Mouse (Mus musculus) lung, postnatal 36 days (tissue): ENCODE data around the gene Antxr2.

Experiments
- DNase-seq: peaks from one replicate; pipeline ENCODE4 v3.0.0; 2022; ENCODE audit warnings: mixed read lengths

Gene Antxr2

DNA sequence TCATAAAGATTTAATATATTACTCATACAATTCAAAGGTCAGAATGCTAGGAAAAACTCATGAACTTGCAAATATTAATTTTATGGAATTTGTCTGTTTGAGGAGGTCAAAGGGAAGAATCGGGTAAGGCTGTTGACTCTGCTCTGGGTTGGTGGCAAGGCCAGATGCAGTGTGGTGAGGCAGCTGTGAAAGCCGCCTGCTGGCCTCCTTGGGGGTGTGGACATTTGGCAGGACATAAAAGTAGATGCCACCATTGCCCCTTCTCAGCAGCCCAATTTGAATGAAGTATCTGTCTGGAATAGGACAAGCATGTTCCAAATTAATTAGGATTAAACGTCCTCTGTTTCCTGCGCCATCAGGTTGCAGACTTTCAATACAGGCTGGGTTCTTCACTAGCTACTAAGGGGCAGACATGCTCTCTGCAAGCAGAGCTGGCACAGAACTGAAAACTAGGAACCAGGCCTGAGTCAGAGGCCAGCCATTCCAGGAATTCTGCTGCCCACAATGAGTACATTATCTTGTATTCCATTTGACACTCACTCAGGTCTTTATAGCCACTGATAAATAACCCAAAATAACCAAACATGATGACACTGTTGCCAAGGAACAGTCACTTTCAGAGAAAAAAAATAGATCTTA is 44.1 kb downstream of the Antxr2 start:
- peak; percentile 14 for DNase-seq

DNA sequence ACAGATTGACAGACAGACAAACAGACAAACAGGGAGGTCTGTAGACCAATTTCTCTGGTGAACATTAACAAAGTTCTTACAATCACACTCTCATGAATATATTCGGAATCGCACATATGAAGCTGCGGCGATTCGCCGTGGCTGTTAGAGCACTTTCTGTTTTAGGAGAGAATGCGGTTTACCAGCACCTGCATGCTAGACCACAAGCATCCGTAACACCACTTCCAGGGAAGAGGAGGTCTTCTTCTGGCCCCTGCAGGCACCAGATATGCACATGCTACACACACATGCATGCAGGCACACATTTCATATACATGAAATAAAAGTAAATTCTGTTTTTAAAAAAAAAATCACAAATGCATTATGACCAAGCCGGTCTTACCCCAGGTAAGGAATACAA is 47.5 kb downstream of the Antxr2 start:
- DNase-seq: no peak

DNA sequence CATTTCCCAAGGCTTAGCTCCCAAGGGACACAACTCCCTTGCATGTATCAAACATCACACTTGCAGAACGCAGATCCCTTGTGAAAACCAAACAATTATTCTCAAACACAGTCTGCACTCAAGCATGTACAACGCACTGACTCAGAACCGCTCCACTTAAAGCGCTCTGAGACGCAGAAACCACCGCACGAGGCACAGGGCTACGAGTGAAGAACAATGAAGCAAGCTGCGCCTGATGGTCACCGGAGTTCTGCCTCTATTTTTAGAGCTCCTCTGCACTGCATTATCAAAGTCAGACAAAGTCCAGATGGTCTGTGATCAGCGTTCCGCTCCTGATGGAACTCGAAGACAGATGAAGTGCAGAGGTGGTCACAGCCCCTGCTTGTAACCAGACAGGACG is 50.4 kb downstream of the Antxr2 start:
- peak; percentile 7 for DNase-seq

DNA sequence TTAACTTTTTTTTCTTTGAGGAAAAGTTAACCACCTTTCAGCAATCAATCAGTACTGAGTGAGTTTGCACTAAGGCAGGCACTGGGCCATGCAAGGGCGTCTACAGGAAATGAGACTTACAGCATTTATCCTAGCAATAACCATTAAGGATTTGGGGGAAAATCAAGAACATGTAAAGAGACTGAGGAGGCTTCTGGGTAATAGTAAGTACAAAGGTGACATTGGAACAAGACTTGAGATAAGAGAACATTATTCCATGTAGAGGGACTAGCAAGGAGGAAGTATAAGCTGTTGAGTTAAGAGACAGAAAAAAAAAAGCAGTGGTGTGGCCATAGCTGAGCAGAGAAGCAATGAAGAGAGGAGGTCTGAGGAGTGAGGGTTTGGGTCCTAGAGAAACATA is 57.5 kb downstream of the Antxr2 start:
- DNase-seq: no peak

DNA sequence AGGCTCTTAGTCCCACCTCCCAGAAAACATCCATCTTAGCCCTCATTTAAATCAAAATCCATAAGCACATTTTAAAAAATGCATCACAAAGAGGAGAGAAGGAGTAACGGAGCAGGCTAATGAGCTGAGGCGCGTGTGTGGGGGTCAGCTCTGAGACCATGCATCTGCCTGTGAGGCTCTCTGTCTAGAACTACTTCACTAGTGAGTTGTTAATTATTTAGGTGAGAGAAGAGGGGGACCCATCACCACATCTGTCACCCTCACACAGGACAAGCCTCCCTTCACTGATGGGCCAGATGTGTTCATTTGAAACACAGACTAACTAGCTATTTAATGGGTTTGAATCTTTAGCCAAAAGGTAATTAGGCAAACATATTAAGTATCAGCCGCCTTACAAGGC is 58.8 kb downstream of the Antxr2 start:
- DNase-seq: no peak

DNA sequence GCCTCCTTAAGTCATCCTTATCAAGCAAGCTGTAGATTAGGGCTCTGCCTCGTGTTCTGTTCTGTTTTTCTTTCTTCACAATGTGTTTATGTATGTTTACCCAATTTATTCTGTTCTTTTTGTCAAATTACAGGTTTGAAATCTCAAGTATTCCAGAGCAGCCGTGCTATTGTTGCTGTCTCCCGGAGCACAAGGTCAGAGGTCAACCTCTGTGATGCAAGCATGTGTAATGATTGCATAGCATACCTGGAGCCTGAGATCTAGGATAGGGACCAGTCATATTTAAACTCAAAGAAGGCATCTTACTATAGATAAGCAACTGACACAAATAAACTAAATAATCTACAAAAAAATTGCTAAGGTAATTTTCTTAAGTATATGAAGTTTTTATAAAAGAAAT is 59.6 kb downstream of the Antxr2 start:
- DNase-seq: no peak

DNA sequence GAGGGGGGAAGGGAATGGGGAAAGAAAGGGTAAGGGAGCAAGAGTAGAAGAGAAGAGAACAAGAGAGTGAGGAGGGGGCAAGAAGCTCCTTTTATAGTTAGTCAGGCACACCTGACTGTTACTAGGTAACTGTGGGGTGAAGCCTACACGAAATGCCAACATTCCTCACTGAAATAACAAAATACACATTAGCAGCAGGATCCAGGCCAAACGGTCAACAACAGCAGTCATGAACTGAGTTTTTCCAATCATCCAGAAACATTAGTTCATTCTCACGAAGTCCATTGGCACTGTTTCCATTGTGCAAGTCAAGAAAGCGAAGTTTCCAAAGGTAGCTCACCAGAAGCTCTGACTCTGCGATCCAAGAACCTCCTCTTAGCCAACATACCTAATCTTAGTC is 63.8 kb downstream of the Antxr2 start:
- DNase-seq: no peak

DNA sequence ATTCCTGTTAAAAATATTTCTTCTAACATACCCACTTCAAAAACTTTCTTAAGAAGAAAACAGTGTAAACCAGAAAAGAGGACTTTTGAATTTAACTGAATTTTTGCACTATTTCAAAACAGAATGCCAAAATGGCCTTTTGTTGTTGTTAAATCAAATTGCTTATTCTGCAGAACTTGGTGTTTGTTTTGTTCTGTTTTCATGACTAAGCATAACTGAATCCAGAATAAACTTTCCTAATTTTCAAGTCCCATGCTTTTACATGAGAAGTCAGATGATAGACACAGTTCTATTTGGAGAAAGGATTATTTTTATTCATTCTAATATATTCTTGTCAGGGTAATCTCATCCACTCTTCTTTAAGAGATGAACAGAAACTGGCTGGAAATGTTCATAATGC is 64.7 kb downstream of the Antxr2 start:
- no peak for DNase-seq

DNA sequence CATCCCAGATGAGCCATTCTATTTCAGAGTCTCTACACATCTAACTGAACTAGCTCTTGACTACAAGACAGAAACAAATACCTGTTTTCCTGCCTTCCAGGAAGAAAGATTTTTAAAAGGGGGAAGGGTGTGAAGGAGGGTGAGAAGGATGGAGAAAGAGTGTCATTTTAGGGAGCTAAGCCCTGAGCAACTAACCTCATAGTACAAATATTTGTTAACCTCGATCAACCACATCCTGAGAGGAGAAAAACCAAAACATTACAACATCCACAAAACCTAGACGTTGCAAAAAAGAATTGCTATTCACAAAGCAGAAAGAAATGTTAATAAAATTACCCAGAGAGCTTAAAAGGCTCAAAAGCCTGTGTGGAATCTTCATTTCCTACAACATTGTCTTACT is 66.4 kb downstream of the Antxr2 start:
- no peak for DNase-seq

DNA sequence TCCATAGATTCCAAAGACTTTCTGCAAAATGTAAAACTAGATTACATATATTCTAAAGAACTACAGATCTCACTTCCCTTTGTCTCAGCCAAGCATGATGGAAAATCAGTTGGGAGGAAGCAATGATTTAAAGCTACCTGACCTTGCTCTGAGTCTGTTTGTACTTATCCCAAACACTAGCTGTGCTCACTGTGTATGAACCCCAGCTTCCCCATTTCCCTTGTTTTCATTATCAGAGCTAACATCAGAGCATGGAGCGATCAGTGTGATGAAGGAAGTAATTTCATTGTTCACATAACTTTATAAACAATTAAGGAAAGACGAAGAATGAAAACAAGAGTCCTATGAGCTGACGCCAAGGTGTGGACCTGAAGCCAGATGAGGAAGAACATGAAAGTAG is 68.3 kb downstream of the Antxr2 start:
- DNase-seq: no peak

DNA sequence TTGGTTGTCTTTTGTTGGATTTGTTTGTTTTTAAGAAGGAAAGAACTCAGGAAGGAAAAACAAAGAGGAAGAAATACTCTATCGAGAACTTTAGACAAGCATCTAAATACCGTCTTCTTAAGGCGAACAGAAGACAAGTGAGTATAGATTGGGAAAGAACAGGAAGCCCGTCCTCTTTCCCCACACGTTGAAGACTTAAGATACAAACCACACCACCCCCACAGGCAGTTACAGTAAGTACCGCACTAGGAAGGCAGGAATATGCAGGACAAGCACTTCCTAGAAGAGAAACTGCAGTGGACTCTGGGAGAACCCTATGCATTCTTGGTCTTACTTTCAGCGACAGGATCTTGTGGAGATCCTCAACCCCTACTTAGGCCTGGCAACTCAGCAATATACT is 69.1 kb downstream of the Antxr2 start:
- DNase-seq: no peak

DNA sequence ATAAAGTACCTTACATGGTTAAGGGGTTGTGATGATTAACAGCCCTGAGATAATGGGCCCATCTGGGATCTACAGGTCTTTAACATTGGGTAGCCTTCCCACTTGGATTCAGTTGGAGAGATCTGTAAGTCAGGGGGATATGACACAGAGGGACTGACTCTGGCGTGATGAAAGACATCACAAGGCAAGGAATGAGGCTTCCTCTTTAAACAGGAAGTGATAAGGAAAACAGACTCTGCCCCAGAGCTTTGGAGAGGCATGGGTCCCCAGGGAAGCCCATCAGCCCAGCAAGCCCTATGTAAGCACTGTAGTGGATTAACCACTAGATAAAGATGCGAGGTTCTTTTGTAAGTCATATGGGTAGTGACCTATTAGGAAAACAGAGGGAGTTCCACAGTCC is 71.2 kb downstream of the Antxr2 start:
- no peak for DNase-seq

DNA sequence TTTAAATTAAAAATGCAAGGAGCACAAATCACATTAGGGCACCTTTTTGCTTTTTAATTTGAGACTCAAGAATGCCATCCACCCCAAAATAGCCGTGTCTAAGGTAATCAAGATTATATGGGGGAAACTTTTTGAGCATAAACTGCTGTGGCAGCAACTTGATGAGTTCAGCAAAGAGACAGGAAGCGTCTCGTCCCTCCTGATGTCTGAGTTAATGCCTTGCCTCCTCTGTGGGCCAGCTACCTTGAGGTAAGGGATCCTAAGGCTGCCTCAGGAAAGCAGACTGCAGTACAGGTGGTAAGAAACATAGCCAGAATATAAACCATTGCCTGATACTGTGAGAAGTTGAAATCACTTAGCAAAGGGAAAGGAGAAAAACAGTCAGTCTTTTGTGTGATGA is 71.8 kb downstream of the Antxr2 start:
- no peak for DNase-seq

DNA sequence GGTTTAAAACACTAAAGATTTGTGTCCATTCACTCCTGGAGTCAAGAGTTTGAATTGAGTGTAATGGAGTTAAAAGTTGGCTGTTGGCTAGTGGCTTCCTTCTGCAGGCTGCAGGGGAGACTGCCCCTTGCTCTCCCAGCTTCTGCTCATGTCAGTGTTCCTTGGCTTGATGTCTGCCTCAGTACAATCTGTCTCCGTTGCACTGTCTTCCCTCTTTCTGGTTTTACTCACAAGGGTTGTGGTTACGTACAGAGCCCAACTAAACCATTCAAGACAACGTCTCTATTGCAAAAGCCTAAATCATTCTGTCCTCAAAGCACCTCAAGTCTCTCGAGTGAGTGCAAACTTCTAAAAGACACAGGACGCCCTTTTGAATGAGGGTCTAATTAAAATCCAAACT is 73.3 kb downstream of the Antxr2 start:
- DNase-seq: no peak

DNA sequence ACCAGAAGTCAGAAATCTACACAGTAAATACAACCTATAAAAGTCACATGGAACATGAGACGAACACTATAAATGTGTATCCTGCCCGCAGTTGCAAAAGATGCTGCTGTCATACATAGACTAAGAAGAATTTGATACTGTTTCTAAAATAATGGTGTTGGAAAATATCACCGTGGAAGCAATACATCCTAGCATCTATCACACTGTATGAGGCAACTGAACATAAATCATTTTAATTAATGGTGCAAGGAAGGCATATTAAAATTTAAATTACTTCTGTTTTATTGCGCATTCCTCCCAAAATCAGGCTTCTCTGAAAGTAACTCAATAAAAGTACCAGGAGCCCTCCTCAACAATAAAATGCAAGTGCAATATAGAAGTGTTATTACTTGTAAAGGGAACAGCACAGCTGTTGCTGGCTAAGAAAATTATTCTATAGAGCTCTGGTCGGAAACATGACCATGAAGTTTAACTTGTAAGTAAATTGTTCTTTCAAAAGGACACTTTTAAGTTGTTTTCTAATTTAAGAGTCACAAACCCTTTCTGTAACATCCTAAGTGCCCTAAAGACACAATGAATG is 76.6 kb downstream of the Antxr2 start:
- no peak for DNase-seq

DNA sequence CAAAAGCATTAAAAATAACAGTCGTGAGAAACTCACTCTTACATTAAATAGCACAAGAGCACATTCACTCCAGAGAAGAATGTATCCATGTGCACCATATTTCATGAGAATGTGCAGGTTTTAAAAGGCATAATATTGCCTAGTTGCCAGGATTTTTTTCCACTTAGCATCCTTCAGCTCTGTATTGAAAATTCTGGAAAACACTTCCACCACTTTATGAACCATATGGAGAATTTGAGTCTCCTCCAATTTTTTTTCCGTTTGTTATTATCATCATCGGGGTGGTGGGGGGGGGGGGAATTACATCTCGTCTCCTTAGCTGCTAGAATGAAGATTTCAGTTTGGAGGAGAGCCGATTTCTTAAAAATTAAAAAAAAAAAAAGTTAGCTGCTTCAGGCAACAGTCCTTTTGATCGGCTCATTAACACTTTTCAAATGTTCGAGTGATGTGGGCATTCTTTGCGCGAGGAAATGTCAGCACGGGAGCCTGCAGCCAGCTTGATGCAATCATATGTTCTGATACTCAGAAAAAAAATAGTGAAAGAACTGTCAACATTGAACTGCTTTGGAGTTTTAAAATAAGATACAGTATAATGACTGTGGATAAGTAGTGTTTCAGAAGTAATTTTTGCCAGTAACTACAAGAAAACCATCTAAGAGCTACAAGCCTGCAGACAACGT is 77.5 kb downstream of the Antxr2 start:
- DNase-seq: no peak

DNA sequence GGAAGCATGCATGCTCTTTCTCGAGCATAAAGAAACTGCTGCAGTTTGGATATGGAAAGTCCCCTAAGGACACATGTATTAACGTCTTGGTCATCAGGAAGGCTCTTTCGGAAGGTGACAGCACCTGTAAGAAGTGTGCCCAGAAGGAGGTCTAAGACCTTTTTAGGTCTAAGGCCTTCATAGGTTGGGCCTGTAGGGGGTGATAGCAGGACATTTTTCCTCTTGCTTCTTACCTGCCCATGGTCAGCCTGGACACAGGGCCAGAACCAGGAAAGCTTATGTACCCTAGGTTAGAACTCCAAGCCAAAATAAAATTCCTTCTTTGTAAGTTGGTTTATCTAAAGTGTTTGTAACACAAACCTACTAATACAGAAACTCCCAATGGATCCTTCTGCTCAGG is 83.6 kb downstream of the Antxr2 start:
- peak; percentile 35 for DNase-seq

DNA sequence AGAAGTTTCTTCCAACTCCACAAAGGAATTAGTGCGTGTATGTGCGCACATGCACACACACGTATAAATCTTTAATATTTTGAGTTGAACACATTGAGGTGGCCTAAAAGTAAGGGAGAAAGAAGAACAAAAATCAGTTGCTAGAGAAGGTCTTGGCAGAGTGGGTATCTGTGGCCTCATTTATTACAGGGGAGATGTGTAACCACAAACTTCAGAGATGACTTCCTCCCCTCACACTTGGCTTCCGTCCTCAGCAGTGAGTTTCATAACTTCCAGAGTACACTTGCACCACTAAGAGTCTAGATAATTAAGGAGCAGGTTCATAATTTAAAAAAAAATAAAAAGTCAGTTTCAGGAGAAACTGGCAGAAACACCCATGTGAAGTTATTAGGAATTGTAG is 84.6 kb downstream of the Antxr2 start:
- peak; percentile 22 for DNase-seq

DNA sequence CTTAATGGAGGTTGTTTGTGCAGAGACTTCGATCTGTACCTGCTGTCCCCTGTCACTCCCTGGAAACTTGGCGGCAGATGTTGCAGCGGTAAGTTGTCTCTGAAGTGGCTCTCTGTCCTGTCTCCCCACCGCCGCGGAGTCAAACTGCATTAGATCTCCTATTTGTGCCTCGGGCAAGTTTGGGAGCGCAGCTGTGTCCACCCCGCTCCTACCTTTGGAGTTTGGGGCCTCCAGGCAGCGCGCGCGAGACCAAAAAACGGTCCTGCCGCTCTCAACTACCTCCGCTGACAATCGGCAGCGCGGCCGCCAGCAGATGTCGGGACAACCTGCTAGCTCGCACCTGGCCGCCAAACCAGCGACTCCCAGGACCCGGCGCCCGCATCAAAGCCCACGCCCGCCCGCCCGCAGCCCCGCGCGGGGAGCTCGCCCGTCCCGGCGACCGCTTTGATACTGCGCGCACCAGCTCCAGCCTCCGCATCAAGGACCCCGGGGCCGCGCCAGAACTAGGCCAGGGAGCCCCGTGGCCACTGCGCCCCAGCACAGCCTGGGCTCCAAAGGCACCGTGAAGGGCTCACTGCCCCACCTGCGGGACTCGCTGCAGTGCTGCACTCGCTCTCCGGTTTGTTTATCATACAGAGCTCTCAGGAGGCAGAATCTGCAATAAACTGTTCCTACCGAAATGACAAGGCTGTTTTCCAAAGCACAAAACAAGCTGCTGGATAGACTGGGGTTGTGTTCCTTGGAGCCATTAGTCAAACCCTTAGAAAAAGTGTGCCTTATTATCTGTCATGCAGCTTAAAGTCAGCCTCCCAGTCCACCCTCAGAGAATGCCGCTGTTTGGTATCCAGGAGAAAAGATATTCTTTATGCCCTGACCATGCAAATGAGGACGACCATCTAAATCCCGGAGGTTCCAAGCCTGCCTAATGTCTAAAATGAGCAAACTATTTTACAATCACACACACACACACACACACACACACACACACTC is 95.4 kb downstream of the Antxr2 start:
- DNase-seq: peak; percentile 39

DNA sequence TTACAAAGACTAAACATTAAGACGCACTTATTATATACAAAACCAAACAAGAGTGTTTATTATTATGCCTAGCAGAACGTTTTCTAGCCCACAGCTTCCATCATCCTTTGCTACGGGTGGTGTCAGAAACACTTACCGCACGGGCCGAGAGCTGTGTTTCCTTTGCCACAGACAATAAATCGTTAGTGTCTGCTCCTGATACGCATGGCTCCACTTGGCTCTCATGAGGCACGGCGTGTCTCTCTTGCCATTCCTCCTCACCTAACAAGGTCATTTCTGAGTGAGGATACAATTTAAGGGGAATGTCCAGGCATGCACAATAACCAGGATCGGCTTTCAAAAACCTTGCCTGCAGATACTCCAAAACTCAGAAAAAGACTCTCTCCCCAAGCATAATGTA is 113.2 kb downstream of the Antxr2 start:
- DNase-seq: no peak

DNA sequence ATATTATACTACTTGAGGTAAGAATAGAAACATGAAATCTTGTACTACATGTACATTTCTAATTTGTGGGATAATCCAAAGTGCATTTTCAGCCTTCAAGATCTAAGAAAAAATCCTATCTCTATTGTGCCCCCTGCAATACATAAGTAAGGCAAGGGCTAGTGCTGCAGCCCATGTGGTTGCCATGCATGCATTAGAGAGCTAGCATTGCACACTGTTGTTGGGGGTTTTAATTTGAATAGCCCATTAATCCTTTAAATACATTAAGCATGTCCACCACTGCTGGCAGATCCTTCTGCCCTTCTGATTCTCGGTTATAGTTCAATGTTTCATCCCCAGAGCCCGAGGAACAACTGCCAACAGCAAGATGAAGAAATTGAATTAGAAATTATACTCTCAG is 116.0 kb downstream of the Antxr2 start:
- no peak for DNase-seq

DNA sequence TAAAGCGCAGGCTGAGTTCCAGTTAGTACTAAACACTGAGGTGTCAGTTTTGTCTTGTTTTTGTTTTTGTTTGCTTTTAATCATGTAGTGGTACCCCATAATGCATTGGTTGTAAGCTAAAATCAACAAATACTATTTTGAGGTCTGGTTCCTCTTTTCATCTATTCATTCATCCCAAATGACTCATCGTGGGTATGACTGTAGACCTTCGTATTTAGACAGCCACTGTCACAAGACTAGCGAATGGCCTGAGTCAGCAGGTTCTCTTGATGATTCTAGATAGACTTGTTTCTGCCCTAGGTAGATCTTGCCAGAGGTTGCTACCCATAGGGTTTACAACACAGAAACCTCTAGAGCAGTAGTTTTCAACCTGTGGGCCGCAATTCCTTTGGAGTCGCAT is 116.9 kb downstream of the Antxr2 start:
- no peak for DNase-seq

DNA sequence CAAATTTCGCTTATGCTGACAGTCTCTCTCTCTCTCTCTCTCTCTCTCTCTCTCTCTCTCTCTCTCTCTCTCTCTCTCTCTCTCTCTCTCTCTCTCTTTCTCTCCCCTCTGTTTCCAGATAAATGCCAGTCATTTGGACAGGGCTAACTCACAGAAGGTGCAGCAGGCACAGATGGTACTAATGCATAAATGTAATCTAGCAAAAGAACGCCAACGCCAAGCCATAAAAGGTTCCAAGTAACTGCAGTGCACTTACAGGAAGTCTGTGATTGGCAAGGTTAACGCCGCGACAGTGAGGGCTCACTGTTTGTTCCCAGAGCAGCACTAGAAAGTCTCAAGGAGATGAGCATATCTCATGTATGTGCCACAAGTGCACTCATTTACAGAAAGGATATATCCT is 123.4 kb downstream of the Antxr2 start:
- DNase-seq: no peak
